Mouse (Mus musculus): ENCODE measurements around the gene Nup98. TPM values are rescaled to one million over a fixed set of nuclear protein-coding genes. Genes with fewer than 3 reads are reported as not detected.

Gene Nup98
- polyA plus RNA-seq, 1 experiment from 2014 or later: 45.2 TPM

DNA sequence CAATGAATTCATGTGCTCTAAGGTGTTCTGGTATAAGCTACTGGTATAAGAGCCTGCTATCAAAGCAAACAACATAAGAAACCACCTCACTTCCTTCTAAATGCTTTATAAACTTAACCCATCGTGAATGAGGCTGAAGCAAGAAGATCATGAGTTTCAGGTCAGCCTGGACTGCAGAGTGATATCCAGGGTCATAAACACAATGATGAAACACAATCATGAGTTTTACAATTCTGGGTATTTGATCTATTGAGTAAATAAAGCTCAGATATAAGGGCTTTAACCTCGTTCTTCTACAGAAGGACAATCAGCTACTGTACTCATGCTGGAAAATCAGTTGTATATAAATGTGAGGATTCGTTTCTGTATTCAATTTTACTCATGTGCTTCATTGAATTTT is 26.1 kb downstream of the Nup98 start:
- H3K36me3 ChIP-seq (replicated peaks): peaks cover 79% of the 10 kb centered on the region

DNA sequence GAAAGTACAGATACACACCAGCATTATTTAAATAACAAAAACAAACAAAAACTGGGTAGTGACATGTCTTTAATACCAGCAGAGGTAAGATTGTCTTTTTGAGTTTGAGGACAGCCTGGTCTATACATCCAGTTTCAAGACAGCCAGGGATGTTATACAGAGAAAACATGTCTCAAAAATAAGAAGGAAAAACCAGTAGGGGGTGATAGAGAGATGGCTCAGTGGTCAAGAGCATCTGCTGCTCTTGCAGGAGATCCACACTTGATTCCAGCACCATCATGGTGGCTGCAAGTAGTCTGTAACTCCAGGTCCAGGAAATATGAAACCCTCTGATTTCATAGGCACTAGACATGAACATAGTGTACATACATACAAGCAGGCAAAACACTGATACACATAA is 39.7 kb downstream of the Nup98 start:
- no peaks in the 10 kb centered on the region for H3K9me3 ChIP-seq
- no peak for ATAC-seq (ENCODE audit: low FRiP score)
- H3K4me3 ChIP-seq (replicated peaks): no peak overlapping the region
- no peaks in the 10 kb centered on the region for H3K27me3 ChIP-seq
- no peaks in the 10 kb centered on the region for H3K4me1 ChIP-seq
- H3K36me3 ChIP-seq (replicated peaks): peaks cover 21% of the 10 kb centered on the region
- no peak overlapping the region for H3K9ac ChIP-seq
- no peak overlapping the region for H3K4me2 ChIP-seq
- H3K27ac ChIP-seq: no peak overlapping the region

More for the DNA sequence above, 26.1 kb downstream of the Nup98 start:
- Histone ChIP-seq H3K4me3 (replicated peaks) (no peak overlapping the region), H3K4me2 (no peak overlapping the region), H3K27ac (no peak overlapping the region), H3K9me3 (no peaks in the 10 kb centered on the region), H3K4me1 (no peaks in the 10 kb centered on the region), H3K9ac (no peak overlapping the region), H3K27me3 (no peaks in the 10 kb centered on the region)
- no peak for ATAC-seq (ENCODE audit: low FRiP score)
- 95% methylated on average over 3 of the region's 3 CpGs for WGBS

DNA sequence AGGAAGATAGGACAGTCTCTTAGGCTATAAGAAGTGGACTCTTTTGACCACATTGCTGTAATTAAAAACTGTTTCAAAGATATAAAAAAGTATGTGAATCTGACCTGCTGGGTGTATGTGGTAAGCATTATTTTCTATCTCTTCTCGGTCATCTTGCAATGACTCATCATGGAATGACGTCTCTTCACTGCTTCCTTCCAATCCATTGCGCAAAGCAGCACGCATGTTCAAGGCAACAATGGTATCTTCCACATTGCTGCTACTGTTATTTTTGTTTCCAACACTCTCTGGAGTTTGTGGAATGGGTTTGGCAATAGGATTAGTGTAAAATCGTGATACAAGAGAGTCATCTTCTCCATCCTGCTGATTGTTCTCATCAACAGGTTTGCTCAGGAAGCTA is 56.3 kb downstream of the Nup98 start:
- no peak overlapping the region for H3K9ac ChIP-seq
- peaks cover 64% of the 10 kb centered on the region for H3K36me3 ChIP-seq (replicated peaks)
- H3K27me3 ChIP-seq: no peaks in the 10 kb centered on the region
- 91% methylated on average over 5 of the region's 5 CpGs for WGBS
- no peak overlapping the region for H3K4me3 ChIP-seq (replicated peaks)
- no peak overlapping the region for H3K27ac ChIP-seq
- ATAC-seq (ENCODE audit: low FRiP score): no peak
- no peaks in the 10 kb centered on the region for H3K4me1 ChIP-seq
- H3K9me3 ChIP-seq: no peaks in the 10 kb centered on the region
- no peak overlapping the region for H3K4me2 ChIP-seq

DNA sequence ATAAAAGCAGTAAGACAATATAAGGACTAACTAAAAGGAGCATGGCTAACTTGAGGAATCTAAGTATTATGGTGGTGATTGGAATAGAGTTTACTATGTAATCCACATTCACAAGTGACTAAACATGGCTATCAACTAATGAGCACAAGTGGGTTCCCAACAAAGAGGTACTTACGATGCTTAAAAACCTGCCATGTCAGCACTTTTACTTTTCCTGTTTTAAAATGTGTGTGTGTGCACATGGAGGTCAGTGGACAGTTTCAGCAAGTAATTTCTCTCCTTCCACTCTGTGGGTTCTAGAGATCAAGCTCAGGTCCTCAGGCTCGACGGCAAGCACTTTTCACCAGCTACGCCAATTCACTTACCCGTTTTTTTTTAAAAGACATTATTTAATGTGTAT is 72.1 kb downstream of the Nup98 start:
- Histone ChIP-seq H3K27ac (no peak overlapping the region), H3K4me3 (replicated peaks) (no peak overlapping the region), H3K4me2 (no peak overlapping the region), H3K36me3 (replicated peaks) (peaks cover 69% of the 10 kb centered on the region), H3K4me1 (no peaks in the 10 kb centered on the region), H3K9ac (no peak overlapping the region), H3K9me3 (no peaks in the 10 kb centered on the region), H3K27me3 (no peaks in the 10 kb centered on the region)
- ATAC-seq (ENCODE audit: low FRiP score): no peak
- WGBS: 97% methylated on average over 5 of the region's 5 CpGs

DNA sequence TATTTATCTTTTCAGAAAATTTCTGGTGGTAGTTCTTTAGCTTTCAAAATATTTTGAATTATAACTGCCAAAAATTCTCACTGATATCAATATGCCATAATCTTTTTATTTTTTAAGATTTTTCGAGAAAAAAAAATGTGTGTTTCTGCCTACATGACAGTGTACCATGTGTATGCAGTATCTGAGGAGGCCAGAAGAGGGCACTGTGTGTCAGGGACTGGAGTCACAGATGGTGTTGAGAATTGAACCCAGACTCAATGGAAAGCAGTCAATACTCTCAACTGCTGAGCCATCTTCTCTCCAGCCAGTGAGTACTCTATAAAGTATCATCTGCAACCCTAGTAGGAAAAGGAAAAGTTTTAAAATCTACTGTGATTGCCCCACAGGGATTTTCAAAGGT is 72.5 kb downstream of the Nup98 start:
- Histone ChIP-seq H3K27me3 (no peaks in the 10 kb centered on the region), H3K4me1 (no peaks in the 10 kb centered on the region), H3K4me3 (replicated peaks) (no peak overlapping the region), H3K36me3 (replicated peaks) (peaks cover 70% of the 10 kb centered on the region), H3K4me2 (no peak overlapping the region), H3K27ac (no peak overlapping the region), H3K9me3 (no peaks in the 10 kb centered on the region), H3K9ac (no peak overlapping the region)
- 83% methylated on average over 1 of the region's 1 CpGs for WGBS
- ATAC-seq (ENCODE audit: low FRiP score): no peak

DNA sequence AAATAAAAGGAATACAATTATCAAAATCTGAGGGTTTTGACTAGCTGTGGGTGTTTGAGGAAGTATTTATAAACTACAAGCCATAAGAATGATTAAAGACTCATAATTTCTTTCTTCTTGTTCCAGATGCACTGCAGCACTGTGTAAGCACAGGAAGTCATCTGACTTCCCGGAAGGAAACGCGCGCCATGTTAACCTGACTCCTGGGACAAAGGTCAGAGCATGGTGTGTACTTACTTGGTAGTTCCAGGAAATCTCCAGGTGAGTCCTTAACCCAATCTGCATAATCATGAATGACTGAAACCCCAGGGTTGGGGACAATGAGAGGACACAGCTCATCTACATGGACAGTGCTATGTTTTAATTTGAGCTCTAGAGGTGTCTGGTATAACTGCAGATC is 77.6 kb downstream of the Nup98 start:
- Histone ChIP-seq H3K9ac (no peak overlapping the region), H3K27me3 (no peaks in the 10 kb centered on the region), H3K9me3 (no peaks in the 10 kb centered on the region), H3K4me3 (replicated peaks) (no peak overlapping the region), H3K36me3 (replicated peaks) (peaks cover 81% of the 10 kb centered on the region), H3K4me2 (no peak overlapping the region), H3K4me1 (no peaks in the 10 kb centered on the region), H3K27ac (no peak overlapping the region)
- ATAC-seq (ENCODE audit: low FRiP score): no peak
- 94% methylated on average over 4 of the region's 4 CpGs for WGBS

DNA sequence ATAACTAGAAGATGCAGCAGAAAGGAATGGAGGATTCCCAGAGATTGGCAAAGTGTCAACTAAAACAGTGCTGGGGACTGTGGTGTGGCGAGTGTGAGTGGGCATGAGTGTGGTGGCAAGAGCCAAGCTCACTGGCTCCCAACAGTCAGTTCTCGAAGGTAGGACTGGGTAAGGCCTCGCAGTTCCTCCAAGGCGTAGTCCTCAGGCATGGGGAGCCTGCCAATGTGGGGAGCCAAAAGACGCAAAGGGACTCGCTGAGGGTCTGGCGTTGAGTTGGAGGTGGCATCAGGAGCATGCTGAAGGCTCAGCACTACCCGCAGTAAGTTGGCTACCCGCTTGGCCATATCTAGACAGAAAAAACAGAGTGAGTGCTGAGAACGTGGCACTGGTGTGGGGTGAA is 89.7 kb downstream of the Nup98 start:
- no peak for ATAC-seq (ENCODE audit: low FRiP score)
- Histone ChIP-seq H3K36me3 (replicated peaks) (peaks cover 67% of the 10 kb centered on the region), H3K27ac (no peak overlapping the region), H3K4me3 (replicated peaks) (no peak overlapping the region), H3K9ac (no peak overlapping the region), H3K4me2 (no peak overlapping the region), H3K27me3 (no peaks in the 10 kb centered on the region), H3K9me3 (no peaks in the 10 kb centered on the region), H3K4me1 (no peaks in the 10 kb centered on the region)
- 96% methylated on average over 10 of the region's 10 CpGs for WGBS

DNA sequence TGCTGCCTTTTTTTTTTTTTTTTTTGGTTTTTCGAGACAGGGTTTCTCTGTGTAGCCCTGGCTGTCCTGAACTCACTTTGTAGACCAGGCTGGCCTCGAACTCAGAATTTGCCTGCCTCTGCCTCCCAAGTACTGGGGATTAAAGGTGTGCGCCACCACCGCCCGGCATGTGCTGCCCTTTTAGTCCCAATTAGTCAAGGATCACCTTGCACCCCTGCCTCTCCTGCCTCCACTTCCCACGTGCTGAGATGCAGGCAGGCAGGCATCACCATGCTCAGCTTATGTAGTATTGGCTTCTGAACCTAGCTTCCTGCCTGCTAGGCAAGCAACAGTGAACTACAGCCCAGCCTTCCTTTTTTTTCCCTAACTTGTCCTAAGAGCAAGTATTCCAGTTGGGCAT is 92.6 kb downstream of the Nup98 start:
- Histone ChIP-seq H3K27me3 (no peaks in the 10 kb centered on the region), H3K9me3 (no peaks in the 10 kb centered on the region), H3K4me1 (no peaks in the 10 kb centered on the region), H3K4me3 (replicated peaks) (no peak overlapping the region), H3K27ac (no peak overlapping the region), H3K9ac (no peak overlapping the region), H3K4me2 (no peak overlapping the region), H3K36me3 (replicated peaks) (peaks cover 37% of the 10 kb centered on the region)
- ATAC-seq (ENCODE audit: low FRiP score): no peak
- WGBS: 74% methylated on average over 6 of the region's 6 CpGs

DNA sequence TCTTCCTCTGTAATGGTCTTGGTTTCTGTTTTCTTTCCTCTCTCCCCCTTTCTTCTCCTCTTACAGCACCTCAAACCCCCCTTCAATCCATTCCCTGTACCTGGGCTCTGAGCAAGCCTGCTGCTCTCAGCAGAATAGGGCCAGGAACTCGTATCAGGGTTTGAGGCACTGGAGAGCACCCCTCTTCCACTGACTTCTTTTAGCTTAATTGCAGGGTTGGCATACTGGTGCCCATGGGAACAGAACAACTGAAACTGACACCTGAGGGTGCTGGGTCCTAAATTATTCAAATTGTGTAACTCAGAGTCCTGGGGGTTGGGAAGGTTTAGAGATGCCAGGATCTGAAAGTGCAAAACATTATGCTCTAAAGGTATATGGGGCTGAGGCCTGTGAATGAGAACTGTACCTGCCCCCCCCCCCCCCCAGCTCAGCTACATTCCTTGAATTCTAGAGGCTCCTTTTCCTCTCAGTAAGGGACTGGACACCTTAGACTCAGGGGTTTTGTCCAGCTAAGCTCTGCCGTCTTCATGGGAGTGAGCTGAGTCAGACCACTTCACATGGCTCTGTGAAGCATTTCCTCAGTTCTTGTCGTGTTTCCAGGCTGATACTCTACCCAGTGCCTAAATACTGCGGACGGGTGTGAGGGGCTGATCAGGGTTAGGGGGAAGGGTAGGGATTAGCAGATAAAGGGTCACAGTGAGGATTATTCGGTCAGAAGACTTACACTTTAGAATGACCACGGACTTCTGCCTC is 93.2 kb downstream of the Nup98 start, which contains the start of gene Chrna10:
TSS of gene Chrna10 (minus strand) at position 250 of the 753 bp plus-strand sequence.
- H3K9me3 ChIP-seq: no peaks in the 10 kb centered on the region
- WGBS: 54% methylated on average over 7 of the region's 7 CpGs
- H3K36me3 ChIP-seq (replicated peaks): peaks cover 31% of the 10 kb centered on the region
- H3K27ac ChIP-seq: no peak within 1 kb of the TSS
- ATAC-seq (ENCODE audit: low FRiP score): no peak
- H3K4me3 ChIP-seq (replicated peaks): no peak within 1 kb of the TSS
- no peak within 1 kb of the TSS for H3K9ac ChIP-seq
- no peaks in the 10 kb centered on the region for H3K4me1 ChIP-seq
- no peaks in the 10 kb centered on the region for H3K27me3 ChIP-seq
- H3K4me2 ChIP-seq: no peak within 1 kb of the TSS

DNA sequence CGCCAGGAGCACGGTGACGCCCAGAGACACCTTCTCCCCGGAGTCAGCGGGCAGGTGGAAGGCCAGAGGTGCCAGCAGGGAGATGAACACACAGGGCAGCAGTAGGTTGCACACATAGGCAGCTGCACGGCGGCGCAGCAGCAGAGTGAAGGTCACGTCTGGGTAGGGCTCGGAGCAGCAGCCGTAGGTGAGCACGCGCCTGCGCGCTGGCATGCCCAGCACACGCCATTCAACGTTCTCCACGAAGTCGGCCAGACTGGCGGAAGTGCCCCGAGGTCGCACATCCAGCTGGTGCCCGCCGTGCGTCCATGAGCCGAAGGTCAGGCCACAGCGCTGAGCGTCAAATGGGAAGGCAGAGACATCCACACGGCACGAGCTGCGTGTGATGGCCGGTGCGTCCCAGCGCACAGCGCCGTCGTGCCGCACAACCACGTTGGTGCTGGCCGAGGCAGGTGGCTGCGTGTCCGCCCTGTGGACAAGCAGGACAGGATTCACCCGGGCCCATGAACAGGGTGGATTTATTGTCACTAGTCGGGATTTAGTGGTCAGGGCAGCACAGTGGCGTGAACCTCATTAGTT is 96.7 kb downstream of the Nup98 start:
- WGBS: 84% methylated on average over 45 of the region's 45 CpGs
- Histone ChIP-seq H3K9me3 (no peaks in the 10 kb centered on the region), H3K4me2 (no peak overlapping the region), H3K36me3 (replicated peaks) (no peaks in the 10 kb centered on the region; the same call in 1 of the 2 replicates), H3K4me3 (replicated peaks) (no peak overlapping the region), H3K27me3 (no peaks in the 10 kb centered on the region), H3K4me1 (no peaks in the 10 kb centered on the region), H3K27ac (no peak overlapping the region), H3K9ac (no peak overlapping the region)
- ATAC-seq (ENCODE audit: low FRiP score): no peak

DNA sequence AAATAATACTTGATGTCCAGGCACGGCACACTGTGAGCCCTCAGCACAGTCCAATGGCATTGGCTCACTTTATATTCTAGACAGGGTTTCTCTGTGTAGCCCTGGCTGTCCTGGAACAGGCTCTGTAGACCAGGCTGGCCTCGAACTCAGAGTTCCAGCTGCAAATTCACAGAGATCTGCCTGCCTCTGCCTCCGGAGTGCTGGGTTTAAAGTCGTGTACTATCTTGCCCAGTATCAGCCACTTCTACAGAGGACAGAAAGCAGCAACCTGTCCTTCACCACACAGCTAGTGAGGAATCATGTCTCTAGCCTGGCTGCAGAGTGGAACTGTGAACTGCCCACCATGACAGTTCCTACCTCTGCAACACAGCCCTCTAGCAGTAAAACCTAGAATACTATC is 100.2 kb downstream of the Nup98 start:
- Histone ChIP-seq H3K36me3 (replicated peaks) (no peaks in the 10 kb centered on the region), H3K9me3 (no peaks in the 10 kb centered on the region), H3K27ac (no peak overlapping the region), H3K4me3 (replicated peaks) (no peak overlapping the region), H3K9ac (no peak overlapping the region), H3K4me1 (peaks cover 7% of the 10 kb centered on the region), H3K4me2 (no peak overlapping the region), H3K27me3 (no peaks in the 10 kb centered on the region; the same call in 1 of the 2 replicates)
- 90% methylated on average over 4 of the region's 4 CpGs for WGBS
- no peak for ATAC-seq (ENCODE audit: low FRiP score)

DNA sequence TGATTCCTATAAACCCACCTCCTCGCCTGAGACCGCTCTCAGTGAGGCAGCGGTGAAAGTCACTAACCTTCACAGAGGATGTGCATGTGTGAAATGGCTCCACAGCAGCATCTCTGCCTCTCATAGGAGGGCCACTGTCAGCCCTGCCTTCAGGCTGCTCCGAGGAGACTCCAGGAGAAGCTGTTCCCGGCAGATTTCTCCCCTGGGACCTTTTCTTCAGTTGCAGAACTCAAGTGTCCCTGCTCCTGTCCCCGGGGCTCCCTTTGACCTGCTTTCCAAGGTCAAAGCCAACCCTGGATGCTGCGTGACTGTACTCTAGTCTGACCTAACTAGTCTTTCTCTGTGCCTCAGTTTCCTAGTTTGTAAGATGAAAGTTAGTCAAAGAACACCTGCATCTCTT is 100.8 kb downstream of the Nup98 start, which contains the start of gene Art5:
TSS of gene Art5 (minus strand) at position 319 of the 400 bp plus-strand sequence.
- Histone ChIP-seq H3K27ac (no peak within 1 kb of the TSS), H3K4me1 (peaks cover 7% of the 10 kb centered on the region), H3K36me3 (replicated peaks) (no peaks in the 10 kb centered on the region), H3K4me3 (replicated peaks) (no peak within 1 kb of the TSS), H3K4me2 (no peak within 1 kb of the TSS), H3K9me3 (no peaks in the 10 kb centered on the region), H3K9ac (no peak within 1 kb of the TSS), H3K27me3 (no peaks in the 10 kb centered on the region; the same call in 1 of the 2 replicates)
- ATAC-seq (ENCODE audit: low FRiP score): no peak
- 85% methylated on average over 7 of the region's 7 CpGs for WGBS

DNA sequence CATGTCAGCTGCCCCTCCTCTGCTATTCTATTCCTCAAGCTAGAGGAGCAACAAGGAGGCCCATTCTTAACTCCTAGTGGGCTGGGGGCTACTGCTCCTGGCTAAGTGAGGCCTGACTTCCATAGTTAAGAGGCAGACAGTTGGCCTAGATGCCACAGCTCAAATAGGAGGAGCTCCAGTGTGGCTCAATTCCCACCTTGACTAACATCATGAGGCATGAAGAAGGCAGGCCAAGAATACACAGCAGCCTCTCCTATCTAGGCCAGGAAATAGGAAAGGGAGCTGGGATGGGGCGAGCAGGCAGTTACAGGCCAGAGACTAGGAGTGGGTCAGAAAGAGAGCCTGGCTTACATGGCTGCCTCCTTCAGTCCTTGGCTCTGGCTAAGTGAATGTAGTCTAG is 101.8 kb downstream of the Nup98 start:
- Histone ChIP-seq H3K4me3 (replicated peaks) (no peak overlapping the region), H3K27me3 (no peaks in the 10 kb centered on the region; the same call in 1 of the 2 replicates), H3K4me2 (no peak overlapping the region), H3K9ac (no peak overlapping the region), H3K9me3 (no peaks in the 10 kb centered on the region), H3K27ac (no peak overlapping the region), H3K36me3 (replicated peaks) (no peaks in the 10 kb centered on the region), H3K4me1 (peaks cover 7% of the 10 kb centered on the region)
- 86% methylated on average over 1 of the region's 1 CpGs for WGBS
- ATAC-seq (ENCODE audit: low FRiP score): no peak
